In the genomic region with DNA sequence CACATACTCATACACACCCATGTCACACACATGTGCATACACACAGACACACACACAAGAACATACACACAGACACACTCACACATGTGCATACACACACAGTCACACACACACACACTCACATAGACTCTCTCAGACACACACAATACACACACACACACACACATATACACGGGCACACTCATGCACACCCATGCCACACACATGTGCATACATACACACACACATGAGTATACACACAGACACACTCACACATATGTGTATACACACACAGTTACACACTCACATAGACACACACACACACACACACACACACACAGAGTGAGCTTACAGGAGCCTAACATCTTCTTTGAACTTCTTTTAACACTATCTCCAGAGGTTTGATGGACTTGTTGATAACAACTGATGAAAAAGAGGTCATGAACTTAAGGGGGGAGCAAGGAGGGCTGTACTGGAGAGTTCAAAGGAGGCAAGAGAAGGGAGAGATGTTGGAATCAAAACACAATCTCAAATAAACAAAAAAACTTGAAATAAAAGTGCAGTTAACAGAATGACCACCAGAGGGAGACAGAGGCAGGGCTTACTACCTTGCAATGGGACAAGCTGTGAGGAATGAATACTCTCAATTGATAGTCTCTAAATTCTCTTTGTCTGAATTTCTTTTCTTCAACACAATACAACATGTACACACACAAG, we compare ENCODE assay signal across 10 mouse cellular contexts. TPM values are rescaled to one million over a fixed set of nuclear protein-coding genes. Genes with fewer than 3 reads are reported as not detected.
A peak's percentile ranks its signal among the peaks of the same experiment; 100 is the strongest.
DNase-seq lines count a peak whose midpoint lies in the region; ATAC-seq and TF ChIP-seq lines count a peak whose summit lies in the region.
"Had no signal": no experiment of that assay in that cellular context is flagged by ENCODE, and none has a peak within 500 bp of the region (broad histone marks: within the 10 kb centered on the region; RNA-seq: fewer than 3 reads in every experiment).

No protein-coding gene starts in this region.

- no peak overlapping the region for H3K4me3 ChIP-seq in kidney, embryonic 14.5 days (ENCODE audit: low read length)
- H3K4me3 ChIP-seq in E14TG2a.4 (replicated peaks; ENCODE audit: low read length) = no peak overlapping the region
- no peak overlapping the region for H3K4me3 ChIP-seq in hindbrain, postnatal 0 days (ENCODE audit: low read length)
- no peak overlapping the region for H3K4me3 ChIP-seq in midbrain, embryonic 13.5 days (replicated peaks)
- H3K4me3 ChIP-seq: embryonic facial prominence, embryonic 13.5 days; megakaryocyte, embryonic 14.5 days had no signal

- no peaks in the 10 kb centered on the region for H3K27me3 ChIP-seq in kidney, embryonic 14.5 days (ENCODE audit: control insufficient read depth, insufficient read depth, low read length)
- no peaks in the 10 kb centered on the region for H3K27me3 ChIP-seq in E14TG2a.4 (ENCODE audit: insufficient read depth, low read length)
- H3K27me3 ChIP-seq in hindbrain, postnatal 0 days (ENCODE audit: insufficient read depth, low read length) = no peaks in the 10 kb centered on the region
- no peaks in the 10 kb centered on the region for H3K27me3 ChIP-seq in midbrain, embryonic 13.5 days
- H3K27me3 ChIP-seq: embryonic facial prominence, embryonic 13.5 days; megakaryocyte, embryonic 14.5 days had no signal

- TF ChIP-seq CTCF in E14TG2a.4 (conservative IDR thresholded peaks at IDR 0.05; ENCODE audit: low read length) = peak; percentile 78
- TF ChIP-seq CTCF in hindbrain, postnatal 0 days (IDR thresholded peaks at IDR 0.05; ENCODE audit: low read depth) = peak; percentile 94

- H3K27ac ChIP-seq in kidney, embryonic 14.5 days (ENCODE audit: low read depth, low read length) = no peak overlapping the region
- H3K27ac ChIP-seq in hindbrain, postnatal 0 days = no peak overlapping the region
- H3K27ac ChIP-seq in midbrain, embryonic 13.5 days = no peak overlapping the region
- H3K27ac ChIP-seq: embryonic facial prominence, embryonic 13.5 days had no signal

- no peak overlapping the region for H3K9ac ChIP-seq in kidney, embryonic 14.5 days (ENCODE audit: low read depth, low read length)
- H3K9ac ChIP-seq in hindbrain, postnatal 0 days (replicated peaks; ENCODE audit: low read length) = no peak overlapping the region
- no peak overlapping the region for H3K9ac ChIP-seq in midbrain, embryonic 13.5 days (replicated peaks)
- H3K9ac ChIP-seq: embryonic facial prominence, embryonic 13.5 days had no signal

- no peaks in the 10 kb centered on the region for H3K4me1 ChIP-seq in kidney, embryonic 14.5 days (ENCODE audit: control insufficient read depth, insufficient read depth, low read length)
- 0 out of 2 replicates have a peak, but pooled peaks cover 2% of the 10 kb centered on the region for H3K4me1 ChIP-seq in E14TG2a.4 (replicated peaks; ENCODE audit: low read depth, low read length)
- H3K4me1 ChIP-seq in hindbrain, postnatal 0 days (ENCODE audit: insufficient read depth, low read length) = no peaks in the 10 kb centered on the region
- H3K4me1 ChIP-seq in midbrain, embryonic 13.5 days (replicated peaks) = no peaks in the 10 kb centered on the region
- H3K4me1 ChIP-seq: embryonic facial prominence, embryonic 13.5 days had no signal

- H3K4me2 ChIP-seq in kidney, embryonic 14.5 days (replicated peaks; ENCODE audit: low read depth, low read length) = no peak overlapping the region
- H3K4me2 ChIP-seq in hindbrain, postnatal 0 days (ENCODE audit: low read depth, low read length) = no peak overlapping the region
- no peak overlapping the region for H3K4me2 ChIP-seq in midbrain, embryonic 13.5 days (replicated peaks)
- H3K4me2 ChIP-seq: embryonic facial prominence, embryonic 13.5 days had no signal

- no peaks in the 10 kb centered on the region for H3K36me3 ChIP-seq in kidney, embryonic 14.5 days (ENCODE audit: control insufficient read depth, insufficient read depth, low read length)
- H3K36me3 ChIP-seq in E14TG2a.4 (ENCODE audit: insufficient read depth, low read length) = no peaks in the 10 kb centered on the region
- H3K36me3 ChIP-seq in hindbrain, postnatal 0 days (ENCODE audit: insufficient read depth, low read length) = no peaks in the 10 kb centered on the region
- H3K36me3 ChIP-seq in midbrain, embryonic 13.5 days = no peaks in the 10 kb centered on the region
- H3K36me3 ChIP-seq: embryonic facial prominence, embryonic 13.5 days had no signal

- H3K9me3 ChIP-seq in kidney, embryonic 14.5 days (ENCODE audit: control insufficient read depth, low read length) = 0 out of 2 replicates have a peak, but pooled peaks cover under 1% of the 10 kb centered on the region
- peaks cover 42% of the 10 kb centered on the region for H3K9me3 ChIP-seq in E14TG2a.4 (ENCODE audit: low read length)
- no peaks in the 10 kb centered on the region for H3K9me3 ChIP-seq in hindbrain, postnatal 0 days (ENCODE audit: low read length)
- no peaks in the 10 kb centered on the region for H3K9me3 ChIP-seq in midbrain, embryonic 13.5 days

- WGBS in kidney, embryonic 14.5 days = 89% methylated on average over 1 of the region's 1 CpGs
- 100% methylated on average over 1 of the region's 1 CpGs for WGBS in hindbrain, postnatal 0 days
- WGBS in midbrain, embryonic 13.5 days = 97% methylated on average over 1 of the region's 1 CpGs

- no peak for DNase-seq in kidney, postnatal 4 days
- peak; percentile 55 for DNase-seq in c-Kit-positive CD71-positive TER-119-negative erythroid progenitor cells, embryonic 14.5 days (ENCODE audit: low read depth)
- DNase-seq in hindbrain, postnatal 0 days (ENCODE audit: low spot score) = peak; percentile 73
- DNase-seq in gastrocnemius, postnatal 4 days (ENCODE audit: low spot score in 2 of 2) = no peak
- no peak for DNase-seq in right cerebral cortex, postnatal 25 days

- peak; percentile 44; the same call in 1 of the 2 replicates for ATAC-seq in kidney, embryonic 14.5 days (ENCODE audit: low FRiP score, low TSS enrichment)
- ATAC-seq in hindbrain, postnatal 0 days = peak; percentile 55
- ATAC-seq in midbrain, embryonic 13.5 days = peak; percentile 64

RNA-seq across cellular contexts. Expression of gene Slc44a5, which starts 14.1 kb away (rescaled TPM):
- 0.44 and 0.81 TPM in 2 replicates for polyA plus RNA-seq in kidney, embryonic 14.5 days (2014; fragmentation: Nextera tagmentation; extraction: Ambion mirVana)
- total RNA-seq in hindbrain, postnatal 0 days (2014; rRNA removed) = 27.7 and 36.9 TPM in 2 replicates
- 6.5 TPM in 2 replicates for polyA plus RNA-seq in hindbrain, postnatal 0 days (2015; fragmentation: Nextera tagmentation; extraction: Ambion mirVana)
- polyA plus RNA-seq in midbrain, embryonic 13.5 days (2015; fragmentation: Nextera tagmentation; extraction: Ambion mirVana) = 6.8 and 7.4 TPM in 2 replicates
- 1 to 10 TPM; 2.8 to 3.0 TPM for total RNA-seq in gastrocnemius, postnatal 4 days (2021)

RNA-seq across cellular contexts. Expression of gene Acadm, which starts 14.8 kb away (rescaled TPM):
- 73.4 and 81.1 TPM in 2 replicates for polyA plus RNA-seq in kidney, embryonic 14.5 days (2014; fragmentation: Nextera tagmentation; extraction: Ambion mirVana)
- 42.1 and 92.6 TPM in 2 replicates for total RNA-seq in hindbrain, postnatal 0 days (2014; rRNA removed)
- polyA plus RNA-seq in hindbrain, postnatal 0 days (2015; fragmentation: Nextera tagmentation; extraction: Ambion mirVana) = 67.9 and 71.9 TPM in 2 replicates
- polyA plus RNA-seq in midbrain, embryonic 13.5 days (2015; fragmentation: Nextera tagmentation; extraction: Ambion mirVana) = 50.6 and 53.7 TPM in 2 replicates
- total RNA-seq in gastrocnemius, postnatal 4 days (2021) = 100 to 1,000 TPM; 242 to 298 TPM

RNA-seq across cellular contexts. Expression of gene Rabggtb, which starts 46.4 kb away (rescaled TPM):
- polyA plus RNA-seq in kidney, embryonic 14.5 days (2014; fragmentation: Nextera tagmentation; extraction: Ambion mirVana) = 62.5 and 68.2 TPM in 2 replicates
- 60.9 and 68.5 TPM in 2 replicates for total RNA-seq in hindbrain, postnatal 0 days (2014; rRNA removed)
- 62.5 and 63.3 TPM in 2 replicates for polyA plus RNA-seq in hindbrain, postnatal 0 days (2015; fragmentation: Nextera tagmentation; extraction: Ambion mirVana)
- polyA plus RNA-seq in midbrain, embryonic 13.5 days (2015; fragmentation: Nextera tagmentation; extraction: Ambion mirVana) = 42.4 and 47.2 TPM in 2 replicates
- 10 to 100 TPM; 63.4 to 74.3 TPM for total RNA-seq in gastrocnemius, postnatal 4 days (2021)

RNA-seq across cellular contexts. Expression of gene Msh4, which starts 53.2 kb away (rescaled TPM):
- 0.17 and 0.35 TPM in 2 replicates for polyA plus RNA-seq in kidney, embryonic 14.5 days (2014; fragmentation: Nextera tagmentation; extraction: Ambion mirVana)
- 0.40 and 0.68 TPM in 2 replicates for total RNA-seq in hindbrain, postnatal 0 days (2014; rRNA removed)
- 0.13 and 0.19 TPM in 2 replicates for polyA plus RNA-seq in hindbrain, postnatal 0 days (2015; fragmentation: Nextera tagmentation; extraction: Ambion mirVana)
- 0.13 and 0.14 TPM in 2 replicates for polyA plus RNA-seq in midbrain, embryonic 13.5 days (2015; fragmentation: Nextera tagmentation; extraction: Ambion mirVana)
- total RNA-seq in gastrocnemius, postnatal 4 days (2021) = under 1 TPM; 0.17 to 0.21 TPM

Comparison
In these comparisons a context has a peak if more than half of its experiments do, and no peak if none do; other contexts are left out.
1. DNase-seq: peak in c-Kit-positive CD71-positive TER-119-negative erythroid progenitor cells, embryonic 14.5 days (single experiment) and hindbrain, postnatal 0 days (single experiment); none in kidney, postnatal 4 days (0 of 2), gastrocnemius, postnatal 4 days (0 of 2) and right cerebral cortex, postnatal 25 days (single experiment).
2. Peak in every context shown above with its lines, with median percentiles within 50 percentile points of each other: ATAC-seq.